ENCODE assay signal across 25 mouse cellular contexts in genomic region chr3:55710300-55710699, GRCm38 (mm10).
DNase-seq lines count a peak whose midpoint lies in the region; ATAC-seq lines count a peak whose summit lies in the region.
"Had no signal": no experiment of that assay in that cellular context is flagged by ENCODE, and none has a peak within 500 bp of the region (broad histone marks: within the 10 kb centered on the region; RNA-seq: fewer than 3 reads in every experiment).

No protein-coding gene starts in this region.

- no peak overlapping the region for H3K27ac ChIP-seq in heart, embryonic 10.5 days
- H3K27ac ChIP-seq: embryonic facial prominence, embryonic 10.5 days; embryonic facial prominence, embryonic 12.5 days; forebrain, embryonic 13.5 days; forebrain, embryonic 15.5 days had no signal

- no peaks in the 10 kb centered on the region for H3K27me3 ChIP-seq in heart, embryonic 10.5 days (ENCODE audit: insufficient read depth, poor library complexity, severe bottlenecking)
- H3K27me3 ChIP-seq: CH12.LX; embryonic facial prominence, embryonic 12.5 days; forebrain, embryonic 13.5 days; forebrain, embryonic 15.5 days; Patski had no signal

- H3K9me3 ChIP-seq in heart, embryonic 10.5 days = no peaks in the 10 kb centered on the region
- H3K9me3 ChIP-seq: embryonic facial prominence, embryonic 10.5 days; embryonic facial prominence, embryonic 12.5 days; forebrain, embryonic 13.5 days; forebrain, embryonic 15.5 days had no signal

- no peak overlapping the region for H3K4me3 ChIP-seq in heart, embryonic 10.5 days
- H3K4me3 ChIP-seq: embryonic facial prominence, embryonic 10.5 days; embryonic facial prominence, embryonic 12.5 days; forebrain, embryonic 13.5 days; forebrain, embryonic 15.5 days had no signal

- H3K4me1 ChIP-seq in heart, embryonic 10.5 days = no peaks in the 10 kb centered on the region
- H3K4me1 ChIP-seq: embryonic facial prominence, embryonic 10.5 days; embryonic facial prominence, embryonic 12.5 days had no signal

- WGBS in heart, embryonic 10.5 days = 82% methylated on average over 4 of the region's 4 CpGs

- no peak for DNase-seq in frontal cortex, postnatal 36 days (ENCODE audit: low spot score in 2 of 2)
- DNase-seq in heart, embryonic 10.5 days (ENCODE audit: low spot score) = peak; percentile 7
- DNase-seq in heart, adult 8-10 months (ENCODE audit: low spot score) = no peak
- DNase-seq in brain, adult 2 months (ENCODE audit: low read depth, low spot score) = peak; percentile 53
- DNase-seq in gastrocnemius, postnatal 25 days = no peak
- DNase-seq: adrenal gland, adult 8-10 months; adrenal gland, postnatal 14 days; adrenal gland, postnatal 36 days; B cell, adult 2 months; cerebellum, adult 11 months; cerebellum, adult 2 months; cerebellum, adult 9-10 months; cerebellum, postnatal 10 days; cerebellum, postnatal 25 days; forebrain, postnatal 0 days had no signal

- ATAC-seq in frontal cortex, adult (ENCODE audit: low TSS enrichment) = peak; percentile 42
- ATAC-seq: activated CD4-positive, CD25-positive, alpha-beta regulatory T cell, adult 4 months; CD4-positive, CD25-positive, alpha-beta regulatory T cell, adult 4 months; forebrain, embryonic 13.5 days; forebrain, embryonic 15.5 days; forebrain, postnatal 0 days; Patski had no signal

- peaks cover 2% of the 10 kb centered on the region; the same call in 1 of the 2 replicates for H3K36me3 ChIP-seq in heart, embryonic 10.5 days
- H3K36me3 ChIP-seq: G1E had no signal

Comparison
In these comparisons a context has a peak if more than half of its experiments do, and no peak if none do; other contexts are left out.
1. DNase-seq: peak in heart, embryonic 10.5 days (single experiment) and brain, adult 2 months (single experiment); none in frontal cortex, postnatal 36 days (0 of 2), heart, adult 8-10 months (single experiment) and gastrocnemius, postnatal 25 days (single experiment).